Mouse (Mus musculus) lung, postnatal 36 days (tissue): ENCODE results near the gene Sp140.
"Not testable (repeated sequence)": the region's sequence is repeated elsewhere in the genome, so short reads cannot be mapped to it uniquely, and the experiment has no call there.

Experiments
- DNase-seq: peaks from one replicate; pipeline ENCODE4 v3.0.0; 2022; ENCODE audit warnings: mixed read lengths

Gene Sp140

GRCm38 (mm10) chr1:85650524-85650923, 50.3 kb downstream of the Sp140 start:
- DNase-seq = not testable (repeated sequence)

- peak; percentile 7 for DNase-seq
Observed at GRCm38 (mm10) chr1:85651770-85652275, 51.6 kb downstream of the Sp140 start.

GRCm38 (mm10) chr1:85657211-85657610, 57.0 kb downstream of the Sp140 start:
- DNase-seq = not testable (repeated sequence)

GRCm38 (mm10) chr1:85664266-85664665, 64.1 kb downstream of the Sp140 start:
- no peak for DNase-seq

- DNase-seq = no peak
Observed at GRCm38 (mm10) chr1:85680226-85680625, 80.0 kb downstream of the Sp140 start.

GRCm38 (mm10) chr1:85686666-85687065, 86.5 kb downstream of the Sp140 start:
- no peak for DNase-seq

GRCm38 (mm10) chr1:85687346-85687745, 87.2 kb downstream of the Sp140 start:
- DNase-seq = peak; percentile 21

GRCm38 (mm10) chr1:85690544-85690943, 90.4 kb downstream of the Sp140 start:
- no peak for DNase-seq

- DNase-seq = no peak
Observed at GRCm38 (mm10) chr1:85692281-85692680, 92.1 kb downstream of the Sp140 start.

- DNase-seq = no peak
Observed at GRCm38 (mm10) chr1:85693280-85693679, 93.1 kb downstream of the Sp140 start.
